Mouse (Mus musculus) hindbrain, embryonic 10.5 days (tissue): ENCODE results near the gene Wdsub1. TPM values are rescaled to one million over a fixed set of nuclear protein-coding genes. Genes with fewer than 3 reads are reported as not detected.

Source experiments
- DNase-seq: peaks from one replicate; pipeline ENCODE4 v3.0.0-alpha.2; 2017; ENCODE audit warnings: low spot score
- H3K27ac ChIP-seq: fragments of 300-500 bp; sonication (generic); 2 replicates; pipeline ENCODE4 v1.5.1; 2016; ENCODE audit warnings: mild to moderate bottlenecking, moderate library complexity
- H3K27me3 ChIP-seq: fragments of 300-500 bp; sonication (generic); 2 replicates; pipeline ENCODE4 v1.6.1; 2016; ENCODE audit warnings: mild to moderate bottlenecking; ENCODE audit not compliant: poor library complexity, insufficient read depth, severe bottlenecking
- H3K36me3 ChIP-seq: fragments of 300-500 bp; sonication (generic); 2 replicates; pipeline ENCODE4 v1.6.1; 2016; ENCODE audit warnings: mild to moderate bottlenecking, moderate library complexity
- H3K4me1 ChIP-seq: fragments of 300-500 bp; sonication (generic); replicated peaks from 2 replicates; pipeline ENCODE4 v1.6.1; 2016; ENCODE audit warnings: mild to moderate bottlenecking
- H3K4me3 ChIP-seq: fragments of 300-500 bp; sonication (generic); 2 replicates; pipeline ENCODE4 v1.5.1; 2016; ENCODE audit warnings: mild to moderate bottlenecking, moderate library complexity
- H3K9me3 ChIP-seq: fragments of 300-500 bp; sonication (generic); 2 replicates; pipeline ENCODE4 v1.6.1; 2016; ENCODE audit warnings: mild to moderate bottlenecking, moderate library complexity
- WGBS: fragments of 180-500 bp; shearing (Covaris S2); methylation state at CpG from one replicate; pipeline ENCODE4 v1.1.7; 2016; 5-methylcytosine and 5-hydroxymethylcytosine counted together
- polyA plus RNA-seq: library from polyadenylated mRNA; unstranded; fragments of >200 nt; fragmentation: Nextera tagmentation; extraction: Ambion mirVana; gene quantifications from 2 replicates; pipeline ENCODE4 v1.2.1, GENCODE M21; 2016

Wdsub1 gene
- polyA plus RNA-seq, 1 experiment from 2014 or later = 17.4 TPM

- 84% methylated on average over 6 of the region's 6 CpGs for WGBS
- H3K27ac ChIP-seq = 0 out of 2 replicates have a peak overlapping the region, but pooled peaks have one; percentile 29
- peaks cover 29% of the 10 kb centered on the region for H3K36me3 ChIP-seq
- no peak overlapping the region for H3K4me3 ChIP-seq
- H3K4me1 ChIP-seq = 0 out of 2 replicates have a peak, but pooled peaks cover under 1% of the 10 kb centered on the region
- DNase-seq = no peak
- no peaks in the 10 kb centered on the region for H3K27me3 ChIP-seq
- H3K9me3 ChIP-seq = no peaks in the 10 kb centered on the region
These were observed 63.0 kb downstream of the Wdsub1 start for GRCm38 (mm10) chr2:59819415-59819814.

DNA sequence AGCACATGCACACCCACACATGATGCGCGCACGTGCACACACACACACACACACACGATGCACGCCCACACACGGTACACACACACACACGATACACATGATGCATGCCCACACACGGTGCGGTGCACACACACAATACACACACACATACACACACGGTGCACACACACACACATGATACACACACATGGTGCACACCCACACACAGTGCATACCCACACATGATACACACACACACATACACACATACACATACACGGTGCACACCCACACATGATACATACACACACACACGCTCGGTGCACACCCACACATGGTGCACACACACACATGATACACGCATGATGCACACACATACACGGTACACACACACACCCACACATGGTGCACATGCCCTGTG, 63.7 kb downstream of the Wdsub1 start:
- Histone ChIP-seq H3K27ac (no peak overlapping the region), H3K9me3 (no peaks in the 10 kb centered on the region), H3K4me3 (no peak overlapping the region), H3K4me1 (no peaks in the 10 kb centered on the region), H3K36me3 (peaks cover 24% of the 10 kb centered on the region), H3K27me3 (no peaks in the 10 kb centered on the region)
- 97% methylated on average over 15 of the region's 15 CpGs for WGBS
- DNase-seq = no peak

DNA sequence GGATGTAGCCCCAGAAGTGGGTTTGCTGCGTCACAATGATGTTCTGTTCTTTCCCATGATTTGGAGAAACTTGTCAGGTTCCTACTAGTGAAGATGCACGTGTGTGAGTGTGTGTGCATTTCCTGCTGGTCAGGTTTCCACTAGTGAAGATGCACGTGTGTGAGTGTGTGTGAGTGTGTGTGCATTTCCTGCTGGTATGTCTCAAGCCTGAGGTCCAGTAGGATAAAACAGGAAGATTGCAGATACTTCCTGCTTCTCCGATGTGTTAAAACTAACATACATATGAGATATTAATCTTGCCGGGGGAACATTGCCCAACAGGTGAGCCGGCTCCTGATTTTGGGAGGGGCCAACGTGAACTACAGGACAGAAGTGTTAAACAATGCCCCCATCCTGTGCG, 67.4 kb downstream of the Wdsub1 start:
- Histone ChIP-seq H3K4me3 (no peak overlapping the region), H3K4me1 (no peaks in the 10 kb centered on the region), H3K27me3 (no peaks in the 10 kb centered on the region), H3K9me3 (no peaks in the 10 kb centered on the region), H3K36me3 (peaks cover 20% of the 10 kb centered on the region), H3K27ac (no peak overlapping the region)
- whole genome bisulfite sequencing = 88% methylated on average over 8 of the region's 8 CpGs
- DNase-seq = no peak

DNA sequence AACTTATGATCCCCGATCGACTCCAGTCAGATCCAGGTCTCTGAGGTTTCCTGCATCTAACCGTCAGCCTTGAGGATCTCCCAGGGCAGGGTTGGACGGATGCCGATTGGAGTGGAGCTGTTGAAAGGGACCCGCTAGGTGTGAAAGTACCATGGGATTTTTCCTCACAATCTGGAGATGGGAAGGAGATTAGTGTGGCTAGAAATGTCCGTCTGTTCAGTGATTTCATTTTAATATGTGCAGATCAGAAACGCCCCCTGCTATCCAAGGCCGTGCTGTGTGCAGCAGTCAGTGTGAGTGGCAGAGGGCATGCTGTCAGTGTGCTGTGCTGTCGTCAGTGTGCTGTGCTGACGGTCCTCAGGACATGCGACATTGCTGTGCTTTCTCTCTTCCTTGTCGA, 68.9 kb downstream of the Wdsub1 start:
- Histone ChIP-seq H3K27me3 (no peaks in the 10 kb centered on the region), H3K27ac (no peak overlapping the region), H3K4me3 (no peak overlapping the region), H3K36me3 (peaks cover 12% of the 10 kb centered on the region), H3K4me1 (no peaks in the 10 kb centered on the region), H3K9me3 (no peaks in the 10 kb centered on the region)
- WGBS = 90% methylated on average over 13 of the region's 13 CpGs
- DNase-seq = no peak

DNA sequence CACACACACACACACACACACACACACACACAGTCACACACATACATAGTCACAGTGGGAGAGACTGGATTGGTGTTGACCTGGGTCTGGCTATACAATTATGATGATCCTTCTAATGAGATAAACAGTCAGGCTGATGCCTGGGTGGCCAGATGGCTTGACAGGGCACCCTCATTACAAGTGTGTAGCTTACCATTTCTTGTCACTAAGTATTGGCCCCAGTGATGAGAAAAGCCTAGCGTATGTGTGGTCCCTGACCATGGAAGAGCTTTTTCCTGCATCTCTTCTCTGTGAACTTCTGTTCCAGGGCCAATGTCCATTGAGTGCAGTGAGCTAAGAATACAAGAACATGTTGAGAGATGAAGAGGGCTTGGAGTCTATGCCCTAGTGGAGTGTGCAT, 69.8 kb downstream of the Wdsub1 start:
- 100% methylated on average over 1 of the region's 1 CpGs for WGBS
- H3K9me3 ChIP-seq = no peaks in the 10 kb centered on the region
- H3K27me3 ChIP-seq = no peaks in the 10 kb centered on the region
- no peak for DNase-seq
- H3K36me3 ChIP-seq = peaks cover 18% of the 10 kb centered on the region
- no peak overlapping the region for H3K27ac ChIP-seq
- no peak overlapping the region for H3K4me3 ChIP-seq
- no peaks in the 10 kb centered on the region for H3K4me1 ChIP-seq

- DNase-seq = no peak
- no peaks in the 10 kb centered on the region for H3K27me3 ChIP-seq
- peaks cover 25% of the 10 kb centered on the region for H3K36me3 ChIP-seq
- 86% methylated on average over 1 of the region's 1 CpGs for whole genome bisulfite sequencing
- H3K9me3 ChIP-seq = no peaks in the 10 kb centered on the region
- H3K4me1 ChIP-seq = peaks cover 2% of the 10 kb centered on the region
- no peak overlapping the region for H3K4me3 ChIP-seq
- H3K27ac ChIP-seq = no peak overlapping the region
These were observed 71.1 kb downstream of the Wdsub1 start for GRCm38 (mm10) chr2:59811247-59811646.

- Histone ChIP-seq H3K4me1 (peaks cover 12% of the 10 kb centered on the region), H3K27me3 (no peaks in the 10 kb centered on the region), H3K36me3 (peaks cover 25% of the 10 kb centered on the region), H3K9me3 (no peaks in the 10 kb centered on the region), H3K4me3 (no peak overlapping the region), H3K27ac (no peak overlapping the region)
- no peak for DNase-seq
- 87% methylated on average over 7 of the region's 7 CpGs for WGBS
These were observed 72.4 kb downstream of the Wdsub1 start for GRCm38 (mm10) chr2:59810039-59810438.

DNA sequence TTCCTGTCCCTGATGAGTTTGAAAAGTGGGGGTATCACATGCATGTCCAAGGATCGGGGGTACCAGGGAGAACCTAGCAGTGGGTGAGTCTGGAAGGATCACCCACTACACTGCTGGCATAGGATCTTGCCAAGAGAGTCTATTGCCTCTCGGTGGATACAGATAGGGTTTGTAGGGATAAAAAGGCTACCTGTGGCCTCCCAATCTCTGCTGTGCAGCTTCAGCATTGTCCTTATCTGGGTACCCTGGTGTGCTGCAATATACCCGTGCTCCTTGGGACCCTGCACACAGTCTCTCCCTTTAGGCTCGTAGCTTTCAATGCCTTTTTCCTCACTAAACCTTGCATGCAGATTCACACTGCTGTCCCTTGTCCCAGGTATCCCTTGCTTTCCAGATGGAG, 73.8 kb downstream of the Wdsub1 start:
- Histone ChIP-seq H3K9me3 (no peaks in the 10 kb centered on the region), H3K27me3 (no peaks in the 10 kb centered on the region), H3K4me3 (no peak overlapping the region), H3K4me1 (peaks cover 12% of the 10 kb centered on the region), H3K27ac (no peak overlapping the region), H3K36me3 (peaks cover 25% of the 10 kb centered on the region)
- 93% methylated on average over 4 of the region's 4 CpGs for WGBS
- DNase-seq = no peak

DNA sequence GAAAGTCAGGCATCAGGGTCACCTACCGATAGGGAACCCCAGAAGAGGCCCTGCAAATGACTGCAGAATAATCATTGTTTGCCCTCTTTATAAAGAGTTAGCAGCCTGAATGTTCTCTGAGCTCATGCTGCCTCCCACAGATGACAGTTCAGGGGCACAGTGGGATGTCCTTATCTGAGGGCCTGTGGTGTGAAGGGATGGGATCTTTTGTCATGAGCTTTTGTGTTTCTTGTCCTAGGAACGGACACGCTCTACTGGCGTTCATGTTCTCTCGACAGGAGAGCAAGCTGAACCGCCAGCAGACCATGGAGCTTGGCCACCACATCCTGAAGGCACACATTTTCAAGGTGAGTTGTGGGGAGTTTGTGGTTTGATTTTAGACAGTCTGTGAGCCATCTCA, 76.4 kb downstream of the Wdsub1 start:
- no peak for DNase-seq
- no peak overlapping the region; the same call in 1 of the 2 replicates for H3K27ac ChIP-seq
- peaks cover 32% of the 10 kb centered on the region for H3K36me3 ChIP-seq
- H3K4me1 ChIP-seq = peaks cover 16% of the 10 kb centered on the region
- no peak overlapping the region for H3K4me3 ChIP-seq
- H3K9me3 ChIP-seq = no peaks in the 10 kb centered on the region
- WGBS = 27% methylated on average over 6 of the region's 6 CpGs
- H3K27me3 ChIP-seq = no peaks in the 10 kb centered on the region

DNA sequence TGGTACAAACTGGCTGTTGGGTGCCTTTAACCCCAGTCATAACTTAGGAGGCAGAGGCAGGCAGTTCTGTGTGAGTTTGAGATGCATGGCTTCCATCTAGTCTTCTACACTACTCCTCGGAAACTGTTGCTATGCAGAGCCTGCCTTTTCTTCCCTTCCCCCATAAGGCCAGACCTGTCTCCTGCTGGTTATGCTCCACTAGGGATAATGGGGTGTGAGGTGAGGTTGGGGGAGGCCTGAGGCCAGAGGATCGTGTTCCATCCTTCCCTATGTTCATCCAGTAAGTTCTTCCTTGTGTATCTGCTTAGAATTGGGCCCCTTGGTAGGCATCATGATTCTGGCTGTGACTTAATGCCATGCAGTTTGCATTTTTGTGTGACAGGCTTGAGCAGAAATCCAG, 76.8 kb downstream of the Wdsub1 start:
- DNase-seq = no peak
- Histone ChIP-seq H3K27ac (peak overlapping the region; percentile 29; the same call in 1 of the 2 replicates), H3K27me3 (no peaks in the 10 kb centered on the region), H3K9me3 (no peaks in the 10 kb centered on the region), H3K4me1 (peaks cover 16% of the 10 kb centered on the region), H3K36me3 (peaks cover 37% of the 10 kb centered on the region), H3K4me3 (no peak overlapping the region)
- 25% methylated on average over 2 of the region's 2 CpGs for WGBS

DNA sequence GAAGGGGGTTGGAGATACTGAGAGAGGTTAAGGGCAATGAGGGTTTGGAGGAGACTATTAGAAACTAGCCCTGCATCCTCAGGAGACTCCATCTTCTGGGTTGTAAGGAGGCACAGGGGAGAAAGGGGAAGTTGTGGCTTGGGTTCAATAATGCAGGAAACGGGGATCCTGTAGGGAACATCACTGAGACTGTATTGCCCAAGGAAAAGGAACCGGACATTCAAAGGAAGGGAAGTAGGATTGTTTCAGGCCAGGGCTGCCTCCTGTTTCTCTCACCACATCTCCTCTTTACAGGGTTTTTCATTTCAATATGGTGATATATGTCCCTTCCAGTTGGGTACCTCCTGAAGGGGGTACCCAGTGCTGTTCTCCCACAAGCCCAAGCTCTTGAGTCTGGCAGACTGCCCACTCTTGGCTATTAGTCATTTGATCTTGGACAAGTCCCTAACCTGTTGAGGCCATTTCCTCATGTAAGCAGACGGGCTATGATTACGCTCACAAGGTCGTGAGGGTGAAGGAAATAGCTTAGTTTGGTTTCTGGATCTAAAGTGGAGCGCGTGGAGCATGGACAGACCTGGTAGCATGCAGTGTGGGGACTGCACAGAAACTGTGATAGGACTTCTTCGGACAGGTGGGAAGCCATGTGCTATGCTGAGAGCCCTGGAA, 79.5 kb downstream of the Wdsub1 start:
- Histone ChIP-seq H3K4me1 (peaks cover 22% of the 10 kb centered on the region), H3K9me3 (no peaks in the 10 kb centered on the region), H3K4me3 (no peak overlapping the region), H3K27ac (no peak overlapping the region), H3K36me3 (peaks cover 39% of the 10 kb centered on the region), H3K27me3 (no peaks in the 10 kb centered on the region)
- WGBS = 88% methylated on average over 8 of the region's 8 CpGs
- DNase-seq = no peak
